ENCODE assay signal across 8 mouse cellular contexts in genomic region chr11:55469048-55469843, GRCm38 (mm10). TPM values are rescaled to one million over a fixed set of nuclear protein-coding genes. Genes with fewer than 3 reads are reported as not detected.
A peak's percentile ranks its signal among the peaks of the same experiment; 100 is the strongest.
DNase-seq lines count a peak whose midpoint lies in the region; ATAC-seq and TF ChIP-seq lines count a peak whose summit lies in the region.

Gene G3bp1 (plus strand): TSS chr11:55469685.

- peak within 1 kb of the TSS; percentile 78 for H3K4me2 ChIP-seq in heart, embryonic 12.5 days
- H3K4me2 ChIP-seq in kidney, postnatal 0 days (ENCODE audit: low read length): peak within 1 kb of the TSS; percentile 93
- H3K4me2 ChIP-seq in liver, embryonic 11.5 days: peak within 1 kb of the TSS; percentile 95
- H3K4me2 ChIP-seq in stomach, embryonic 14.5 days (replicated peaks; ENCODE audit: low read depth, low read length): peak within 1 kb of the TSS; percentile 85

- under 1% methylated on average over 57 of the region's 57 CpGs for WGBS in heart, embryonic 12.5 days
- under 1% methylated on average over 52 of the region's 57 CpGs for WGBS in kidney, postnatal 0 days
- WGBS in liver, embryonic 11.5 days: under 1% methylated on average over 57 of the region's 57 CpGs
- under 1% methylated on average over 47 of the region's 57 CpGs for WGBS in stomach, embryonic 14.5 days

- ATAC-seq in erythroid progenitor cell, adult 5-6 weeks (replicated peaks; ENCODE audit: low FRiP score, poor library complexity, severe bottlenecking): peak; percentile 91
- ATAC-seq in heart, embryonic 12.5 days (ENCODE audit: insufficient number of reproducible peaks, low FRiP score): peak; percentile 97
- peak; percentile 96 for ATAC-seq in kidney, postnatal 0 days (replicated peaks; ENCODE audit: low FRiP score, low read depth)
- ATAC-seq in liver, embryonic 11.5 days (replicated peaks; ENCODE audit: low FRiP score): peak; percentile 94
- ATAC-seq in stomach, embryonic 14.5 days (ENCODE audit: insufficient number of reproducible peaks, insufficient read depth, low FRiP score, low read depth): peak; percentile 97

- peaks cover 14% of the 10 kb centered on the region for H3K36me3 ChIP-seq in heart, embryonic 12.5 days
- no peaks in the 10 kb centered on the region for H3K36me3 ChIP-seq in kidney, postnatal 0 days (ENCODE audit: insufficient read depth, low read length)
- H3K36me3 ChIP-seq in liver, embryonic 11.5 days (ENCODE audit: control insufficient read depth, insufficient read depth, low read length): peaks cover 11% of the 10 kb centered on the region; the same call in 1 of the 2 replicates
- peaks cover 9% of the 10 kb centered on the region; the same call in 1 of the 2 replicates for H3K36me3 ChIP-seq in stomach, embryonic 14.5 days (ENCODE audit: control insufficient read depth, insufficient read depth, low read length)

- peaks cover 32% of the 10 kb centered on the region for H3K4me1 ChIP-seq in heart, embryonic 12.5 days (replicated peaks)
- peaks cover 11% of the 10 kb centered on the region; the same call in 1 of the 2 replicates for H3K4me1 ChIP-seq in kidney, postnatal 0 days (replicated peaks; ENCODE audit: insufficient read depth, low read length)
- peaks cover 27% of the 10 kb centered on the region for H3K4me1 ChIP-seq in liver, embryonic 11.5 days (replicated peaks; ENCODE audit: control insufficient read depth, insufficient read depth, low read length)
- H3K4me1 ChIP-seq in stomach, embryonic 14.5 days (ENCODE audit: control insufficient read depth, insufficient read depth, low read length): peaks cover 15% of the 10 kb centered on the region; the same call in 1 of the 2 replicates

- DNase-seq in CD4-positive helper T cell, adult 2 months (ENCODE audit: low read depth, low spot score): peak; percentile 100
- peak; percentile 100 for DNase-seq in brain, embryonic 18.5 days (ENCODE audit: low read depth, low spot score)
- peak; percentile 100 for DNase-seq in kidney, postnatal 0 days (ENCODE audit: low spot score)
- DNase-seq in liver, embryonic 11.5 days (ENCODE audit: low spot score): peak; percentile 98
- peak; percentile 99 for DNase-seq in naive thymus-derived CD4-positive, alpha-beta T cell, adult 2 months (ENCODE audit: low read depth)

- peak within 1 kb of the TSS; percentile 97 for H3K9ac ChIP-seq in heart, embryonic 12.5 days
- peak within 1 kb of the TSS; percentile 99 for H3K9ac ChIP-seq in kidney, postnatal 0 days (ENCODE audit: low read depth, low read length)
- H3K9ac ChIP-seq in liver, embryonic 11.5 days (ENCODE audit: low read depth, low read length): peak within 1 kb of the TSS; percentile 99
- H3K9ac ChIP-seq in stomach, embryonic 14.5 days (replicated peaks; ENCODE audit: low read depth, low read length): peak within 1 kb of the TSS; percentile 85

- peak; percentile 66 for TF ChIP-seq CTCF in kidney, postnatal 0 days (IDR thresholded peaks at IDR 0.05; ENCODE audit: low read depth)

- H3K9me3 ChIP-seq in heart, embryonic 12.5 days (replicated peaks): no peaks in the 10 kb centered on the region
- H3K9me3 ChIP-seq in kidney, postnatal 0 days (replicated peaks; ENCODE audit: low read length): no peaks in the 10 kb centered on the region
- H3K9me3 ChIP-seq in liver, embryonic 11.5 days (ENCODE audit: control insufficient read depth, low read length): no peaks in the 10 kb centered on the region
- H3K9me3 ChIP-seq in stomach, embryonic 14.5 days (ENCODE audit: control insufficient read depth, low read depth, low read length): no peaks in the 10 kb centered on the region

- peak within 1 kb of the TSS; percentile 85 for H3K4me3 ChIP-seq in heart, embryonic 12.5 days
- peak within 1 kb of the TSS; percentile 99 for H3K4me3 ChIP-seq in kidney, postnatal 0 days (replicated peaks; ENCODE audit: low read depth, low read length)
- H3K4me3 ChIP-seq in liver, embryonic 11.5 days (ENCODE audit: low read depth, low read length): peak within 1 kb of the TSS; percentile 83
- peak within 1 kb of the TSS; percentile 84 for H3K4me3 ChIP-seq in stomach, embryonic 14.5 days (ENCODE audit: low read depth, low read length)

- H3K27ac ChIP-seq in heart, embryonic 12.5 days (ENCODE audit: poor library complexity, severe bottlenecking): peak within 1 kb of the TSS; percentile 94
- peak within 1 kb of the TSS; percentile 93 for H3K27ac ChIP-seq in kidney, postnatal 0 days
- peak within 1 kb of the TSS; percentile 84 for H3K27ac ChIP-seq in liver, embryonic 11.5 days (ENCODE audit: low read depth, low read length)
- H3K27ac ChIP-seq in stomach, embryonic 14.5 days (ENCODE audit: low read length): peak within 1 kb of the TSS; percentile 89

- H3K27me3 ChIP-seq in heart, embryonic 12.5 days (replicated peaks): no peaks in the 10 kb centered on the region
- H3K27me3 ChIP-seq in kidney, postnatal 0 days (ENCODE audit: insufficient read depth, low read length): no peaks in the 10 kb centered on the region
- H3K27me3 ChIP-seq in liver, embryonic 11.5 days (replicated peaks; ENCODE audit: control insufficient read depth, insufficient read depth, low read length): no peaks in the 10 kb centered on the region
- H3K27me3 ChIP-seq in stomach, embryonic 14.5 days (ENCODE audit: control insufficient read depth, insufficient read depth, low read length): no peaks in the 10 kb centered on the region

RNA-seq across cellular contexts. Expression of gene G3bp1, which starts in this region (rescaled TPM):
- 27.7 and 35.7 TPM in 2 replicates for total RNA-seq in erythroid progenitor cell, adult 5-6 weeks (2015; ENCODE audit: low replicate concordance)
- 22.5 and 28.2 TPM in 2 replicates for total RNA-seq in erythroid progenitor cell, adult 5-6 weeks (2017; ENCODE audit: low replicate concordance)
- 139 and 140 TPM in 2 replicates for polyA plus RNA-seq in heart, embryonic 12.5 days (2016; fragmentation: Nextera tagmentation; extraction: Ambion mirVana)
- polyA plus RNA-seq in kidney, postnatal 0 days (2015; fragmentation: Nextera tagmentation; extraction: Ambion mirVana): 109 and 119 TPM in 2 replicates
- polyA plus RNA-seq in liver, embryonic 11.5 days (2014; fragmentation: Nextera tagmentation; extraction: Ambion mirVana): 204 and 223 TPM in 2 replicates
- polyA plus RNA-seq in stomach, embryonic 14.5 days (2014; fragmentation: Nextera tagmentation; extraction: Ambion mirVana): 162 and 177 TPM in 2 replicates

Comparison
In these comparisons a context has a peak if more than half of its experiments do, and no peak if none do; other contexts are left out.
1. Peak in every context shown above with its lines: DNase-seq, ATAC-seq, H3K4me3 ChIP-seq and H3K27ac ChIP-seq.